Mouse (Mus musculus): ENCODE measurements around the gene Ppp1r14a. TPM values are rescaled to one million over a fixed set of nuclear protein-coding genes. Genes with fewer than 3 reads are reported as not detected.

Ppp1r14a gene
- 10 to 100 TPM in 1 of 4 experiments, 1 to 10 TPM in 3; 5.4 to 10.1 (median 7.1) TPM for total RNA-seq (2022)

DNA sequence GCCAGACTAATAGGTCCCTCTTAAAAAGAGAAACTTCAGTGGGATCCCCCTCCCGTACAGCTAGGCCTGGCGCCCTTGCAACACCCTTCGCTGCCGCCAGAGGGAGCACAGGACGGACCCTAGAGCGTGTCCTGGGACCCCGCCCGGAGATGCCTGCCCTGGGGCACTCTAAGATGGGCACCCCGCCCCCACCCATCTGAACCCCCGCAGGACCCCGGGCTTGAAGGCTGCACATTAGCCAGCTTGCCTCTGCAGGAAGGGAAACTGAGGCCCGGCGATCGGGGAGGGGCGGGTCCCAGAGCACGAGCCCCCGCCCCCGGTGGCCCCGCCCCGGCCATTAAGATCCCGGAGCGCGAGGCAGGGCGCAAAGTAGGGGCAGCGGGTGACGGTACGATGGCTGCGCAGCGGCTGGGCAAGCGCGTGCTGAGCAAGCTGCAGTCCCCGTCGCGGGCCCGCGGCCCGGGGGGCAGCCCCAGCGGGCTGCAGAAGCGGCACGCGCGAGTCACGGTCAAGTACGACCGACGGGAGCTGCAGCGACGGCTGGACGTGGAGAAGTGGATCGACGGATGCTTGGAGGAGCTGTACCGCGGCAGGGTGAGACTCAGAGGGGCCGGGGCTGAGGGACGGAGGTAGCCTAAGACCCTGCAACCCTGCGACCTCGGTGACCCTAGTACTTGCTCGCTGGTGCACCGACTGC lies at the start of gene Ppp1r14a:
Gene Ppp1r14a, plus strand, starts transcription at position 367 of the 697 bp plus-strand sequence.
- DNase-seq (ENCODE audit: low spot score) = peak; percentile 65

DNA sequence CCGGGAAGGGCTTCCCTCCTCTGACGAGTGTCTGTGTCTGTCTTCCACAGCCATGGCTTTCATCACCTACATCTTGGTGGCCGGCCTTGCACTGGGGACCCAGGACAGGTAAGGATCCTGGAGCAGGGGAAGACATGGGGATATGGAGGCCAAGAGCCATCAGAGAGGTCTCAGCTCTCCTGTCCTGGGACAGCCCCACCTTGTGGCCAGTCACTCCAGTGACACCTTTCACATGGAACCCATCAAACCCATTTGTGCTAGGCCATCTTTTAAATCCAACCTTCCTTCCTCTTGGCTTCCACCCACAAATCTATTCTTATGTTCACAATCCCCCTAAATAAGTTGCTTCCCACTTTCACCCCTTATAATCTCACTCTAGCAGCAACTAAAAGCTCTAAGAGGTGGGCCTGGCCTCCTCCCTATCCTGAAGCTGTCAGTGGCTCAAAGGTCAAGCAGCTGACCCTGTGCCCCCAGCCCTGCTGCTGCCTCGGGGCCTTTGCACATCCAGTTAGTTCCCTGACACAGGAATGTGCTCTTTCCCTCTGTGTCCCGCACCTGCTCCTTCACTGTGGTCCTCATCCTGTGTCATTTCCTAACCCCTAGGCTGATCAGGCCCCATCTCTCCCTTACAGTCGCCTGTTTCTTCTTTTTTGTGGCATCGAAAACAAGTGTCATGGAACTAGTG lies 44.2 kb upstream of the Ppp1r14a start:
- no peak for DNase-seq (ENCODE audit: low spot score)

- no peak for DNase-seq (ENCODE audit: low spot score)
Observed at GRCm38 (mm10) chr7:29246015-29246414, 43.1 kb upstream of the Ppp1r14a start.

GRCm38 (mm10) chr7:29246619-29247313 lies 42.3 kb upstream of the Ppp1r14a start:
- no peak for DNase-seq (ENCODE audit: low spot score)

DNA sequence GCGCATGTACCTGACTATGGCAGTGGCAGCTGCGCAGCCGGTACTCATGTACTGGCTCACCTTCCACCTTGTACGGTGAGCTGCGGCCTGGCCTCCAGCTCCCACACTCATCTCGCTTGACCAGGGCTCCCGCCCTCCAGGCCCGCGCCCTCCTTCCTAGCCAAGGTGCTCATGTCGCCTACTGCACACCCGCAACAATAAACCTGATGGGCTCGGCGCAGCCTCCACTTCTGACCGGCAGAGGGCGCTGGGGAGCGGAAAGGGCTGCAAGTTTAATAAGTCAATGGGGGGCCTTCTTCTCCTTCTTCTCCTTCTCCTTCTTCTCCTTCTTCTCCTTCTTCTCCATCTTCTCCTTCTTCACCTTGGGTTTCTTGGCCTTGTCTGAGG lies 41.8 kb upstream of the Ppp1r14a start:
- peak; percentile 82 for DNase-seq (ENCODE audit: low spot score)

- no peak for DNase-seq (ENCODE audit: low spot score)
Observed at GRCm38 (mm10) chr7:29247706-29248105, 41.4 kb upstream of the Ppp1r14a start.

DNA sequence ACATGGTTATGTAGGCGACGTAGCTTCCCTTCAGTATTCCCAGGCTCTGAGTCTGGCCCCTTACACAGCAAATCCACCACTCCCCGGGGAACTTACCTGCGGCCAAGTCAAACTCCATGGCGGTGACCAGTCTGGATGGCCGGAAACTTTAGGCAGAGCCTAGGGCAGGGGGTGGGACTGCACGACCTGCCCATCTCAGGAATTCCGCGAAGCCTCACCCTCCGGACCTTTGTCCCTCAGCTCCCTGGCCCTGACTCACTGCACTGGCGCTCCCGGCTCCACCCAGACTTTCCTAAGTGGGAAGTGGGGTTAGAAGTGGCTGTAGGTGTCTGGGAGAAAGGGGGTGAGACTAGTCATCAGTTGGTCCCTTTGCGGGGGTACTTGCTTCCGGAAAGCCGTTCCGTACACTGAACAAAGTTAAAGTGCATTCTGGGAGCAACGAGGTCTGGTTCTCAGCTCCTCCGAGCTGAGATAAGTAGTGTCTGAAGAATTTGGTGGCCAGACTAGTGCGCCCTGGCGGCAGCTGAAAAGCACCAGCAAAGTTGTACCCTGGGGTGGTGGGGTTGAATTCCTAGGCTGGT lies 40.8 kb upstream of the Ppp1r14a start, which contains the start of gene 2200002D01Rik:
Gene 2200002D01Rik, minus strand, starts transcription at position 206 of the 581 bp plus-strand sequence.
- DNase-seq (ENCODE audit: low spot score) = peak; percentile 43

- DNase-seq (ENCODE audit: low spot score) = no peak
Observed at GRCm38 (mm10) chr7:29251166-29251565, 37.9 kb upstream of the Ppp1r14a start.

DNA sequence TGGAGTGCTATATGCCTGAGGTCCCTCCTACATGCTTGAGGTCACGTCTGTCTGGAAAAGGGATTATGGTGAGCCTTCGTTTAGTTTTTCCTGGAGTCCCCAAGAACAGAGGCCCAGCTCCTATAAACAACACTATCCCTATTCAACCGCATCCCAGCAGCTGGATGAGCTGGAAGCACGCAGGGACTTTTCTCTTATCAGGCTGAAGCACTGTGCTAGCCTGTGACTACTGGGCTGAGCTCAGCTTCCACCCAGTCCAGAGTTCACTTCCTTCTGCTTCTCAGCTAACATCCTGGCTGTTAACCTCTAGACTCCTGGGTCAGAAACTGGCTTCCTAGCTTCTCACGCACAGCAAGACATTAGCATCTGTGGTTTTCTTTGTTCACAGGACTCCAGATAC lies 35.3 kb upstream of the Ppp1r14a start:
- DNase-seq (ENCODE audit: low spot score) = peak; percentile 24

GRCm38 (mm10) chr7:29255875-29256274 lies 33.2 kb upstream of the Ppp1r14a start:
- no peak for DNase-seq (ENCODE audit: low spot score)

DNA sequence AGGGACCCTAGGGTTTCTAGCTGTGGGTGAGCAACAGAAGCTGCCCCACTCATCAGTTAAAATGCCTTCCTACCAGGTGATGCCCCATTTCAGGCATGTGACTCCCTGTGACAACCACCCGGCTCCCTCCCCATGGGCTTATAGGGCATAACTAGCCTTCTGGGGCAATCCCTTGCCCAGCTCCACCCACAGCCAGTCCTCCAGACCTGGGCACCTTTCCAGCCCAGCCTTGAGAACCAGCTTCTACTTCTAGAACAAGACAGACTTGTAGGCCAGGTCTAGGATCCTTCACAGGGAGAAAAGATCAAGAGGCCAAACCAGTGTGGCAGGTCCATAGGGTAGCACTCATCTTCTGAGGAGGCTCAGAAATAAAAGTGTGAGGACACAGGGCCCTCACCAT lies 31.7 kb upstream of the Ppp1r14a start:
- no peak for DNase-seq (ENCODE audit: low spot score)

DNA sequence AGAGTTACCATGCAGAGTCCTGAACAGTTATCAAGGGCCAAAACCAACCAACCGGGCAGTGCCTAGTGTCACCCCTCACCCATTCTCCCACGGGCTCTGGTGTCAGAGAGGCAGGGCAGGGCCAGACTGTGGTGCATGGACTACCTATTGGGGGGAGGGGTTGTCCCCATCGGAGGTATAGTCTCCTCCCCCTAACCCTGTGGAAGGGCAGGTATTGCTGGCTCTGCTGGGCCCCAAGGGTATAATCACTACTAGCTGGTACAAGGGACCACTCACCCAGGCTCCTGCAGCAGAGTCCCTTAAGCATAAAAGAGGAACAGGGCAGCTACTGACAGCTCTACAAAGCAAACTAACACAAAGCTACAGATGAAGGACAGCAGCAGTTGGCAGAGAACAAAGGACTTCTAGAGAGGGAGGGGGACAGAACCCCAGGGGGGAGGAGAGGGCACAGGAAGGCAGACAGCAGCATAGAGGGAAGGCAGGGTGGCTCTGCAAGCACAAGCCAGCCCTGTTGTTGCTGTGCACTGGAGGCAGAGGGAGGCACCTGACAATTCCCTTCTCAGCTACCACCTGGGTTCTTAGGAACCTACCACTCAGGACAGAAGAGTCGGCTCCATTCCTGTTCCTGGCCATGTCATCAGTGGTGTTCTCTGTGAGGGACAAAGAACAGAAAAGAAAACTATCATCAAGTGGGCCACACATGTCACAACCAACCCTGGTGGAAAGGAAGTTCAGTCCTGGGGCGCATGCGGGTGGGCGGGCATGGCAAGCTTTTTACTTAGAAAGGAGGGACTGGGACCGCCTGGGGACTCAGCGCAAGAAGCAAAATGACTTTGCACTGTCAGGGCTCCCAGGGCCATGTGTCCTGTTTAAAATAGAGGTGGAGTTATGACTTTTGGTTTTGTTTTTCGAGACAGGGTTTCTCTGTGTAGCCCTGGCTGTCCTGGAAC lies 29.1 kb upstream of the Ppp1r14a start:
- DNase-seq (ENCODE audit: low spot score) = no peak

DNA sequence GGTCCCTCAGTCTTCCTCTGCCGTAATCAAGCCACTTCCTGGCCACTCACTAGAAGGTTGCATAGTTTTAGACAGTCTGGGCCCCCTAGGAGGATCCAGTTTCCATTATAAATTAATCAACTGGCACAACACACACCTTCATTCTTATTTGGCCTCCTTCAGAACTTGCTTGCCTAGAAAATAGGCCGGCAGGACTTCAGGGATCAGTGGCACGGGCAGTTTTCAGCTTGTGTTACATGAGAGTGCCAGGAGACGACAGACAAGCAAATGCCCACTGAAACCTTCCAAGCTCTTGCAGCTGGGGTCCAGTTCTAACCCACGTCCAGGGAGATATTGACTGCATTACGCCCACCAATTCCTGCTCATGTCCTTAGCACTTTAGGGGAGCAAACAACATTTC lies 27.0 kb upstream of the Ppp1r14a start:
- DNase-seq (ENCODE audit: low spot score) = no peak

DNA sequence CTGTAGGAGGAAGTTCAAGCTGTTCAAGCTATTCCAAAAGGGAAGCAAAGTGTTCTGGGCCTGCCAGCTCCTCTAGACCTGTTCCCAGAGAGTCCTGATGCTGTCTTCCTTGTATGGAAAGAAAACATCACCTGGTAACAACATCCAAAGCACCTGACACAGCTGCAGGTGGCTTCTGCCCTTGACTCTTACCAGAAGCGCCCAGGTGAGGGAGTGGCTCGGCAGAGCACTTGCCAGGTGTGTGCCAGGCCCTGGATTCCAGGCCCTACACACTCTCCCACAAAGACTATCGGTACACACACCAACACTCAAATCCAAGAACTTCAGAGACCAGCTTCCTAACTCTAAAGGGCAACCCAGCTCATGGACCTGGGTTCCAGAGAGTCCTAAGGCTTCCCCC lies 25.3 kb upstream of the Ppp1r14a start:
- DNase-seq (ENCODE audit: low spot score) = no peak

GRCm38 (mm10) chr7:29265636-29266035 lies 23.5 kb upstream of the Ppp1r14a start:
- DNase-seq (ENCODE audit: low spot score) = no peak

DNA sequence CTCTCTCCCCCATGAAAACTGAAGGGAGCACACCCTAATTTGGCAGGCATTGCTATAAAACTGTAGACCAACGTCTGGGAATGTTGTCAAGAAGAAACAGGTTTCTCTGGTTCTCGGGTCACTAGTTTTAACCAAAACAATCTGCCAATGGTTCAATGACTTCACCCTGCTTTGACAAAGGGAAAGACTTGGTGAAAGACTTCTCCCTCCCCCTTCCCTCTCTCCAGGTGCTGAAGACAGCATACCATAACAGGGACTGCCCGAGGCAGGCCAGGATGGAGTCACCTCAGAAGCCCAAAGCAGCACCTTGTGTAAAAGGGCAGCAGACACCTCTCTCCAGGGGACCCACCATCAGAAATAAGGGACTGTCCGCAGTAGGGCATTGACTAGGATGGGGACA lies 22.2 kb upstream of the Ppp1r14a start:
- DNase-seq (ENCODE audit: low spot score) = no peak

DNA sequence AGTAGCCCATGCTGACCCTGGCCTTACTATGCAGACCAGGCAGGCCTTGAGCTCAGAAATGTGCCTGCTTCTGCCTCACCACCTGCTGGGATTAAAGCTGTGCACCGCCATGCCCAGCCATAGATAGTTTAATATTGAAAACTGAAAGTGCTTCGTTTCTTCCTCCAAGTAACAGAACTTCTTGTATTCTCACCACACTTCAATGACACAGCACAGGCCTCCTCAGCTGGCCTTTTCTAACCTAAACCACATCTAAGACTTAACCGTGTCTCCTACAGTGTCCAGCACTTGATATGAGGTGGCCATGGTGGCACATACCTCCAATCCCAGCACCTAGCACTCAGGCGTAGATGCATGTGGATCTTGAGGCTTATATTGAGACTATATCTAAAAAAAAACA lies 18.7 kb upstream of the Ppp1r14a start:
- DNase-seq (ENCODE audit: low spot score) = no peak

GRCm38 (mm10) chr7:29271687-29272465 lies 17.2 kb upstream of the Ppp1r14a start:
- no peak for DNase-seq (ENCODE audit: low spot score)

DNA sequence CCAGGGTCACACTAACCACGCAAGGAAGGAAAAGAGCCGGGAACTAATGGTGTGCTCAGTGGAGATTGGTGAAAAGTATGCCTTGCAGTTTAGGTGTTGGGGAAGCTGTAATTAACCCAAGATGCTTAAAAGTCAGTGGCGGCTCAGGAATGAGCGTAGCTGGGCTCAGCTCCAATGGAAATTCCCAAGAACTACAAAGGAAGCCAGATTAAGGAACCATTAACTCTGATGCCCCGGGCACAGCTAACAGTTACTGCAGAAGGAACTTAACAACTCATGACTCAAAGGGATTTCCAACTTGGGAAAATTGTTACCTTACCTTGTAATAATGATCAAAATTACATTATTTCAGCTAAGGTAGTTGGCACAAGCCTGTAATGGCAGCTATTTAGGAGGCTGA lies 12.4 kb upstream of the Ppp1r14a start:
- no peak for DNase-seq (ENCODE audit: low spot score)

- DNase-seq (ENCODE audit: low spot score) = no peak
Observed at GRCm38 (mm10) chr7:29277510-29277909, 11.6 kb upstream of the Ppp1r14a start.

Measured in heart, adult 8-10 months (tissue).